Mouse (Mus musculus) hindbrain, postnatal 0 days (tissue): Measurements from ENCODE around the gene Ryr3. TPM values are rescaled to one million over a fixed set of nuclear protein-coding genes. Genes with fewer than 3 reads are reported as not detected.
A peak's percentile ranks its signal among the peaks of the same experiment; 100 is the strongest.

Experiments used
- ATAC-seq: fragments of 200-750 bp; cut with Nextera tagmentation; 2 replicates; pipeline ENCODE4 v1.8.0; 2017; ENCODE audit warnings: mild to moderate bottlenecking, moderate TSS enrichment, moderate library complexity
- DNase-seq: peaks from one replicate; pipeline ENCODE4 v3.0.0-alpha.2; 2015; ENCODE audit warnings: low spot score
- H3K27ac ChIP-seq: fragments of 300-500 bp; sonication (generic); 2 replicates; pipeline ENCODE4 v1.5.1; 2014; ENCODE audit warnings: mild to moderate bottlenecking
- H3K27me3 ChIP-seq: fragments of 300-500 bp; sonication (generic); 2 replicates; pipeline ENCODE4 v1.6.1; 2014; ENCODE audit warnings: low read length, mixed read lengths; ENCODE audit not compliant: insufficient read depth
- H3K36me3 ChIP-seq: fragments of 300-500 bp; sonication (generic); 2 replicates; pipeline ENCODE4 v1.6.1; 2014; ENCODE audit warnings: low read length, mixed read lengths; ENCODE audit not compliant: insufficient read depth
- H3K4me1 ChIP-seq: fragments of 300-500 bp; sonication (generic); 2 replicates; pipeline ENCODE4 v1.6.1; 2014; ENCODE audit warnings: antibody characterized with exemption, low read length, mixed read lengths; ENCODE audit not compliant: insufficient read depth
- H3K4me2 ChIP-seq: fragments of 300-500 bp; sonication (generic); 2 replicates; pipeline ENCODE4 v1.6.1; 2014; ENCODE audit warnings: low read depth, mild to moderate bottlenecking, low read length, moderate library complexity, mixed read lengths
- H3K4me3 ChIP-seq: fragments of 300-500 bp; sonication (generic); 2 replicates; pipeline ENCODE4 v1.5.1; 2014; ENCODE audit warnings: low read length
- H3K9ac ChIP-seq: fragments of 300-500 bp; sonication (generic); replicated peaks from 2 replicates; pipeline ENCODE4 v1.6.1; 2014; ENCODE audit warnings: mild to moderate bottlenecking, low read length, moderate library complexity, mixed read lengths
- H3K9me3 ChIP-seq: fragments of 300-500 bp; sonication (generic); 2 replicates; pipeline ENCODE4 v1.6.1; 2016; ENCODE audit warnings: low read length, mixed read lengths
- CTCF ChIP-seq: IDR thresholded peaks from 2 replicates; pipeline ENCODE4 v1.5.1; 2016; ENCODE audit warnings: antibody characterized with exemption, control low read depth, low read depth
- WGBS: fragments of 180-500 bp; shearing (Covaris S2); extraction: QIAGEN DNeasy Blood & Tissue Kit; methylation state at CpG from one replicate; pipeline ENCODE4 v1.1.7; 2014; 5-methylcytosine and 5-hydroxymethylcytosine counted together
- polyA plus RNA-seq: library from polyadenylated mRNA; unstranded; fragments of >200 nt; fragmentation: Nextera tagmentation; extraction: Ambion mirVana; gene quantifications from 2 replicates; pipeline ENCODE4 v1.2.1, GENCODE M21; 2015
- total RNA-seq: library from RNA; depleted of rRNA; stranded (reverse); fragments of >200 nt; gene quantifications from 2 replicates; pipeline ENCODE4 v1.2.3, GENCODE M21; 2014

Ryr3 gene
- total and polyA plus RNA-seq, 2 experiments from 2014 or later = 5.7 to 12.7 TPM

DNA sequence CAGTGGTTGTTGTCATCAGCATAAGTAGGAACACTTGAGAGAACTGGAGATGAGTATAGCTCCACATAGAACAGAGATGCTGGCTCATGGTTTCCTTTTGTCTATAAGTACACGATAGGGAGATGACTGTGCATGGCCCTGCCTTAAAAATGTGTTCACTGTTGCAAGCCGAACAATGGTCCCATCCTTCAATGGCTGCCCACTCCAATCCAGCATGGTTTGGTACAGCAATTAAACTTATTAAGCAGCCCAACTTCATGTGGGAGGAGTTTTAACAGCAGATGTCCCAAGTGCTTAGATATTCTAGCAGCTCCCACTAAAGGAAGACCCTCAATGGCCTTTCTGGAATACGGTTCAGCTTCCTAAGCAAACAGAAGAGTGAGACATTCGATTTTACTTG is 456.2 kb downstream of the Ryr3 start:
- no peak for DNase-seq
- no peak for ATAC-seq
- no peak overlapping the region for H3K9ac ChIP-seq
- H3K4me3 ChIP-seq = no peak overlapping the region
- no peaks in the 10 kb centered on the region for H3K9me3 ChIP-seq
- no peaks in the 10 kb centered on the region for H3K36me3 ChIP-seq
- H3K27me3 ChIP-seq = no peaks in the 10 kb centered on the region
- no peak for TF ChIP-seq CTCF
- H3K4me1 ChIP-seq = no peaks in the 10 kb centered on the region
- H3K27ac ChIP-seq = no peak overlapping the region
- H3K4me2 ChIP-seq = no peak overlapping the region
- WGBS = 63% methylated on average over 4 of the region's 4 CpGs

- Histone ChIP-seq H3K4me2 (no peak overlapping the region), H3K27ac (no peak overlapping the region), H3K9ac (no peak overlapping the region), H3K4me3 (no peak overlapping the region), H3K4me1 (no peaks in the 10 kb centered on the region), H3K27me3 (no peaks in the 10 kb centered on the region), H3K9me3 (no peaks in the 10 kb centered on the region), H3K36me3 (no peaks in the 10 kb centered on the region)
- DNase-seq (no peak), ATAC-seq (no peak)
- WGBS = 84% methylated on average over 5 of the region's 5 CpGs
- TF ChIP-seq CTCF = no peak; the same call in 1 of the 2 replicates
Measured at GRCm38 (mm10) chr2:112759678-112760077, 457.2 kb downstream of the Ryr3 start.

DNA sequence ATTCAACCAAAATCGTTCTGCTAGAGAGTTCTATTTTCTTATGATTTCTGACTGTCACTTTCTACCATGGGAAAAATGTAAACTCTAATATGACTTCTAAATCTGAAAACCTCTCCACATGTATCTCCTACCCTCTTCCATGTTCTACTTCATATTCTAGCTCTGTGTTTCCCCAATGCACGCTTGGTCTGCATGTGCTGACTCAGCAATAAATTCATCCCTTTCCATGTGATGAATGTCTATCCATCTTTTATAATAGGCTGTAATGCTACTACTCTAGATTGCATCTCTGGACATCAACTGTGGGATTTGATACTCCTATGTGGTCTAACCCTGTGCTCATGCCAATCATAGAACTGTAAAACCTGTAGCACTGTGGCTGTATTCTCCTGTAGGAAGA is 458.2 kb downstream of the Ryr3 start:
- DNase-seq (no peak), ATAC-seq (no peak)
- Histone ChIP-seq H3K9ac (no peak overlapping the region), H3K27ac (no peak overlapping the region), H3K4me2 (no peak overlapping the region), H3K4me3 (no peak overlapping the region), H3K9me3 (no peaks in the 10 kb centered on the region), H3K36me3 (no peaks in the 10 kb centered on the region), H3K27me3 (no peaks in the 10 kb centered on the region), H3K4me1 (no peaks in the 10 kb centered on the region)
- TF ChIP-seq CTCF = no peak
- 94% methylated on average over 2 of the region's 2 CpGs for WGBS

DNA sequence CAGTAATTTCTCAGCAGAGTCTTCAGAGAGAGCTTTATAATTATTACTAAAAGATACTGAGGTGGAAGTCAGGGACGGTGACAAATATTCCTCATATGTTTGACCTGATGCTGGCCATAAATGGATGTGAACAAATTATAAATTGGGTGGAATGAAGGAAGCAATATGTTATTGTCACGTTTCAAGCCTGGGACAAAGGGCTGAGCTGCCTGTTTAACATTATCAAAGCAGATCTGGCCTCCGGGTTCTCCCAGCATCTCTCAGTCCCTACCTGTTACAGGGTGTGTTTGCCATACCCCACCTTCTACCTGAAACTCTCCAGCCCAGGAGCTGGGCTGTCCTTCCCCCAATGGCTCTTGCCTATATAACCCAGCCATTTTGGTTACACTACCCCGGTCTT is 463.6 kb downstream of the Ryr3 start:
- Histone ChIP-seq H3K27ac (no peak overlapping the region), H3K36me3 (no peaks in the 10 kb centered on the region), H3K4me3 (no peak overlapping the region), H3K9me3 (no peaks in the 10 kb centered on the region), H3K27me3 (no peaks in the 10 kb centered on the region), H3K4me1 (no peaks in the 10 kb centered on the region), H3K9ac (no peak overlapping the region), H3K4me2 (no peak overlapping the region)
- 91% methylated on average over 4 of the region's 4 CpGs for whole genome bisulfite sequencing
- no peak for TF ChIP-seq CTCF
- DNase-seq (no peak), ATAC-seq (no peak)

DNA sequence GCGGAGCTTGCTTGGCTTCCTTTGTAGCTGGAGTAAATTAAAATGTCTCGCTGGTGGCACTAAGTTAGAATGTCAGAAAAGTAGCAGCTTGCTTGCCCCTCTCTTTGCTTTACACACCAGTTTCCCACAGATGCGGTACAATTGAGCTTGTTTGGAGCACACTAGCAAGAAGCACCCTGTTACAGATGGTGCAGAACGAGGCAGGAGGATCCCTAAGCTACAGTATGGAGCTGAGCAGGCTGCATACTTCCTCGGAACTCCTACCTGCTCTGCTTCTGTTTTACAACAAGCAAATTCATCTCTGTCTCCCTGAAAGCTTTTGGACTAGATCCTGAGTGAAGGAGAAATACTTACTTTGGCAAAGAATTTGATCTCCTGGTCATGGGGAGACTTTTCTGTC is 465.5 kb downstream of the Ryr3 start:
- WGBS = 82% methylated on average over 5 of the region's 5 CpGs
- Histone ChIP-seq H3K4me3 (no peak overlapping the region), H3K36me3 (no peaks in the 10 kb centered on the region), H3K4me1 (no peaks in the 10 kb centered on the region), H3K27ac (no peak overlapping the region), H3K9ac (no peak overlapping the region), H3K9me3 (no peaks in the 10 kb centered on the region), H3K27me3 (no peaks in the 10 kb centered on the region), H3K4me2 (no peak overlapping the region)
- no peak for ATAC-seq
- TF ChIP-seq CTCF = no peak
- DNase-seq = no peak

GRCm38 (mm10) chr2:112748532-112748931 is 468.4 kb downstream of the Ryr3 start:
- 79% methylated on average over 1 of the region's 1 CpGs for WGBS
- ATAC-seq (no peak), DNase-seq (no peak)
- H3K27me3 ChIP-seq = no peaks in the 10 kb centered on the region
- H3K9me3 ChIP-seq = no peaks in the 10 kb centered on the region
- H3K4me1 ChIP-seq = no peaks in the 10 kb centered on the region
- no peak overlapping the region for H3K27ac ChIP-seq
- no peaks in the 10 kb centered on the region for H3K36me3 ChIP-seq
- TF ChIP-seq CTCF = no peak
- no peak overlapping the region for H3K9ac ChIP-seq
- H3K4me3 ChIP-seq = no peak overlapping the region
- no peak overlapping the region for H3K4me2 ChIP-seq

DNA sequence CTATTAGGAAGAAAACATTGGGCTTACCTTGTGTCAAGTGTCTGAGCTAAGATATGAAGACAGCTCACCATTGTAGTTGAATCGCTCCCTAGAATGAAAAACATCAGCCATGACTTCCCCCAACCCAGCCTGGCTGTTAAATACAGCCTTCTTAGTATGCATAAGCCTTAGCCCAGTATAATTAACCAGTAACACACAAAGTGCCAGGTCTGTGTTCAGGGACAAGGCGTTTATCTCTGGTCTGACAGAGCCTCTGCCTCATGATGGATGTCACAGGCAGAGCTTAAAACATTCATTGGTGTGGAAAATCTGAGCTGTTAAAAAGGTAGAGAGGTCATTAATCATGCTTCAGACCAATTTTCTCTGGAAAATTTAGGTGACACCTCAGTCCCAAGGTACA is 484.0 kb downstream of the Ryr3 start:
- no peak for TF ChIP-seq CTCF
- Histone ChIP-seq H3K36me3 (no peaks in the 10 kb centered on the region), H3K27me3 (no peaks in the 10 kb centered on the region), H3K4me1 (no peaks in the 10 kb centered on the region), H3K27ac (no peak overlapping the region), H3K4me3 (no peak overlapping the region), H3K9me3 (no peaks in the 10 kb centered on the region), H3K4me2 (no peak overlapping the region), H3K9ac (no peak overlapping the region)
- DNase-seq = peak; percentile 30
- ATAC-seq = peak; percentile 56; the same call in 1 of the 2 replicates
- 29% methylated on average over 2 of the region's 2 CpGs for WGBS
